Mouse (Mus musculus) hindbrain, embryonic 16.5 days (tissue): ENCODE data around the gene 4931440F15Rik. TPM values are rescaled to one million over a fixed set of nuclear protein-coding genes. Genes with fewer than 3 reads are reported as not detected.
A peak's percentile ranks its signal among the peaks of the same experiment; 100 is the strongest.
"Not testable (repeated sequence)": the region's sequence is repeated elsewhere in the genome, so short reads cannot be mapped to it uniquely, and the experiment has no call there.

Experiments used
- ATAC-seq: fragments of 200-750 bp; cut with Nextera tagmentation; 2 replicates; pipeline ENCODE4 v1.8.0; 2017; ENCODE audit warnings: moderate TSS enrichment, moderate library complexity
- H3K27ac ChIP-seq: fragments of 300-500 bp; sonication (generic); 2 replicates; pipeline ENCODE4 v1.5.1; 2014; ENCODE audit warnings: low read depth, mild to moderate bottlenecking, control low read depth, low read length, moderate library complexity
- H3K27me3 ChIP-seq: fragments of 300-500 bp; sonication (generic); replicated peaks from 2 replicates; pipeline ENCODE4 v1.6.1; 2014; ENCODE audit warnings: low read length; ENCODE audit not compliant: control insufficient read depth, insufficient read depth
- H3K36me3 ChIP-seq: fragments of 300-500 bp; sonication (generic); 2 replicates; pipeline ENCODE4 v1.6.1; 2014; ENCODE audit warnings: mild to moderate bottlenecking, low read length, moderate library complexity, mixed read lengths; ENCODE audit not compliant: control insufficient read depth, insufficient read depth
- H3K4me1 ChIP-seq: fragments of 300-500 bp; sonication (generic); 2 replicates; pipeline ENCODE4 v1.6.1; 2014; ENCODE audit warnings: low read depth, low read length; ENCODE audit not compliant: control insufficient read depth, insufficient read depth
- H3K4me2 ChIP-seq: fragments of 300-500 bp; sonication (generic); 2 replicates; pipeline ENCODE4 v1.6.1; 2014; ENCODE audit warnings: mild to moderate bottlenecking, low read length, control low read depth, moderate library complexity
- H3K4me3 ChIP-seq: fragments of 300-500 bp; sonication (generic); 2 replicates; pipeline ENCODE4 v1.5.1; 2014; ENCODE audit warnings: mild to moderate bottlenecking, low read length, control low read depth, moderate library complexity
- H3K9ac ChIP-seq: fragments of 300-500 bp; sonication (generic); 2 replicates; pipeline ENCODE4 v1.6.1; 2014; ENCODE audit warnings: low read depth, mild to moderate bottlenecking, control low read depth, low read length, moderate library complexity
- H3K9me3 ChIP-seq: fragments of 300-500 bp; sonication (generic); 2 replicates; pipeline ENCODE4 v1.6.1; 2014; ENCODE audit warnings: mild to moderate bottlenecking, low read length, moderate library complexity; ENCODE audit not compliant: control insufficient read depth
- WGBS: fragments of 180-500 bp; shearing (Covaris S2); extraction: QIAGEN DNeasy Blood & Tissue Kit; methylation state at CpG from one replicate; pipeline ENCODE4 v1.1.7; 2014; 5-methylcytosine and 5-hydroxymethylcytosine counted together
- polyA plus RNA-seq: library from polyadenylated mRNA; unstranded; fragments of >200 nt; fragmentation: Nextera tagmentation; extraction: Ambion mirVana; gene quantifications from 2 replicates; pipeline ENCODE4 v1.2.1, GENCODE M21; 2015

4931440F15Rik gene
- 0.83 and 0.85 TPM in 2 replicates for polyA plus RNA-seq

DNA sequence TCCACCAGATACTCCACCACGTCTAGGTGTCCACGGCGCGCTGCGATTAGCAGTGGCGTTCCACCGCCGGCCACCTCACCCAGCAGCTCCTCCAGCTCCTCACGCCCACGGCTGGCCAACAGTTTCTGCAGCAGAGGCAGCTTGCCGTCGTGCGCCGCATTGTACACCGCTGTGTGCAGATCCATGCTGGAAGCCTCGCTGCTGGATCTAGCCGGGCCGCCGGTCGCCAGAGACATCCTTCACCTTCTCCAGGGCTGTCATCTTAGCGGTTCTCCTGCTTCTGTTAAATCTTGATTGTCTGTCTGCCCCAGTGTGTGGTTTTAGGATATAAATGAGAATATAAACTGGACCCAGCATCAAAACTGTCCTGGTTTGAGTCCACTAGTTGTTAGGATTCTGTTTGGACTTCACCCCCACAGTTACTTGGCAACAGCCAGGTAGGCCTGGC is at the start of gene 4931440F15Rik:
TSS of gene 4931440F15Rik (minus strand) at position 398 of the 448 bp plus-strand sequence.
- H3K9ac ChIP-seq, H3K27me3 ChIP-seq, H3K4me3 ChIP-seq, H3K36me3 ChIP-seq, H3K9me3 ChIP-seq, H3K4me1 ChIP-seq, H3K27ac ChIP-seq: not testable (repeated sequence)
- H3K4me2 ChIP-seq = peak within 1 kb of the TSS; percentile 27
- ATAC-seq = peak; percentile 54; the same call in 1 of the 2 replicates
- 42% methylated on average over 21 of the region's 21 CpGs for WGBS

DNA sequence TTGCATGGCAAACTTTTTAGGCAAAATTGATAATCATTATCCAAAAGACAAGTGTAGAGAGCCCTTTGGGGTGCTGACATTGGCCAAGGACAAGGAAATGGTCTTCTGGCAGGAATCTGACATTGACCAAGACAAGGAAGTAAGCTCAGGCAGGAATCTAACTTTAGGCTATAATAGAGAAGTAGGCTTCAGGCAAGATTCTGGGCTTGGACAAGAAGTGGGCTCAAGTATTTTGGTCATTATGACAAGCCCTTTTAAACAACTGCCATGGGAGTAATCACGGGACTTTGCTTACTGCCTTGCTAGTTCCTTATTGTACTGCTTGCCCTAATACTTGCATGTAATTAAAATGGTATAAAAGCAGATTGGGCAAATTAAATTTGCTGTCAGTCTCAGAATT is 49.3 kb upstream of the 4931440F15Rik start:
- not testable (repeated sequence) for H3K9me3 ChIP-seq, H3K4me2 ChIP-seq, H3K4me3 ChIP-seq, H3K36me3 ChIP-seq, H3K27me3 ChIP-seq, H3K4me1 ChIP-seq, H3K27ac ChIP-seq, ATAC-seq, H3K9ac ChIP-seq
- 88% methylated on average over 1 of the region's 1 CpGs for WGBS

GRCm38 (mm10) chr11:29870174-29870573 is 44.7 kb upstream of the 4931440F15Rik start:
- Histone ChIP-seq H3K9ac (no peak overlapping the region), H3K4me3 (no peak overlapping the region), H3K27me3 (no peaks in the 10 kb centered on the region), H3K27ac (no peak overlapping the region), H3K4me1 (no peaks in the 10 kb centered on the region), H3K9me3 (no peaks in the 10 kb centered on the region), H3K36me3 (no peaks in the 10 kb centered on the region), H3K4me2 (no peak overlapping the region)
- no peak for ATAC-seq
- WGBS = 92% methylated on average over 2 of the region's 2 CpGs

- Histone ChIP-seq H3K4me2 (no peak overlapping the region), H3K9ac (no peak overlapping the region), H3K27me3 (no peaks in the 10 kb centered on the region), H3K36me3 (no peaks in the 10 kb centered on the region), H3K27ac (no peak overlapping the region), H3K4me1 (no peaks in the 10 kb centered on the region; the same call in 1 of the 2 replicates), H3K4me3 (no peak overlapping the region), H3K9me3 (no peaks in the 10 kb centered on the region)
- ATAC-seq = no peak
Measured at GRCm38 (mm10) chr11:29864269-29864668, 38.8 kb upstream of the 4931440F15Rik start.

- no peaks in the 10 kb centered on the region for H3K36me3 ChIP-seq
- no peak overlapping the region for H3K27ac ChIP-seq
- H3K27me3 ChIP-seq = no peaks in the 10 kb centered on the region
- no peaks in the 10 kb centered on the region; the same call in 1 of the 2 replicates for H3K4me1 ChIP-seq
- no peak overlapping the region for H3K4me2 ChIP-seq
- no peak overlapping the region for H3K9ac ChIP-seq
- ATAC-seq = peak; percentile 76
- WGBS = 46% methylated on average over 2 of the region's 2 CpGs
- H3K9me3 ChIP-seq = no peaks in the 10 kb centered on the region
- no peak overlapping the region for H3K4me3 ChIP-seq
Measured at GRCm38 (mm10) chr11:29861750-29862397, 36.4 kb upstream of the 4931440F15Rik start.

DNA sequence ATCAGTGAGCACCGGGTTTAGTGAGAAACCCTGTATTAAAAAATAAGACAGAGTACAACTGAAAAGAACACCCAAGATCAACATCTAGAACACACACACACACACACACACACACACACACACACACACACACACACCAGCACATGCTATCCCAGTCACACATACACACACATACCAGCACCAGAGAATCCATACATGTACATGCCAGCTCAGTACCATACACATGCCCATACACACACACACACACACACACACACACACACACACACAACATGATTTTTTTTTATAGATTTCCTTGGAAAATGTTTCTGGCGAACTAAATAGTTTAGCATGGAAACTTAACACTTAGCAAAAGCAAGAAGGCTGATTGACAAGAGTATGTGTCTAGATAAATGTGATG is 35.6 kb upstream of the 4931440F15Rik start:
- H3K4me2 ChIP-seq = no peak overlapping the region
- no peak for ATAC-seq
- 68% methylated on average over 2 of the region's 2 CpGs for WGBS
- no peak overlapping the region for H3K4me3 ChIP-seq
- H3K9ac ChIP-seq = no peak overlapping the region
- no peaks in the 10 kb centered on the region for H3K36me3 ChIP-seq
- no peak overlapping the region for H3K27ac ChIP-seq
- H3K4me1 ChIP-seq = no peaks in the 10 kb centered on the region; the same call in 1 of the 2 replicates
- no peaks in the 10 kb centered on the region for H3K27me3 ChIP-seq
- no peaks in the 10 kb centered on the region for H3K9me3 ChIP-seq

- ATAC-seq = no peak
- Histone ChIP-seq H3K9ac (no peak overlapping the region), H3K4me3 (no peak overlapping the region), H3K27me3 (no peaks in the 10 kb centered on the region), H3K9me3 (no peaks in the 10 kb centered on the region), H3K4me2 (no peak overlapping the region), H3K27ac (no peak overlapping the region), H3K4me1 (no peaks in the 10 kb centered on the region), H3K36me3 (no peaks in the 10 kb centered on the region)
- WGBS = 93% methylated on average over 3 of the region's 3 CpGs
Measured at GRCm38 (mm10) chr11:29840606-29841227, 15.2 kb upstream of the 4931440F15Rik start.

GRCm38 (mm10) chr11:29839781-29840180 is 14.3 kb upstream of the 4931440F15Rik start:
- H3K4me3 ChIP-seq = no peak overlapping the region
- H3K27me3 ChIP-seq = no peaks in the 10 kb centered on the region
- no peaks in the 10 kb centered on the region for H3K9me3 ChIP-seq
- 54% methylated on average over 3 of the region's 3 CpGs for WGBS
- H3K9ac ChIP-seq = no peak overlapping the region
- no peak for ATAC-seq
- no peak overlapping the region for H3K4me2 ChIP-seq
- H3K4me1 ChIP-seq = no peaks in the 10 kb centered on the region
- no peaks in the 10 kb centered on the region for H3K36me3 ChIP-seq
- no peak overlapping the region for H3K27ac ChIP-seq

DNA sequence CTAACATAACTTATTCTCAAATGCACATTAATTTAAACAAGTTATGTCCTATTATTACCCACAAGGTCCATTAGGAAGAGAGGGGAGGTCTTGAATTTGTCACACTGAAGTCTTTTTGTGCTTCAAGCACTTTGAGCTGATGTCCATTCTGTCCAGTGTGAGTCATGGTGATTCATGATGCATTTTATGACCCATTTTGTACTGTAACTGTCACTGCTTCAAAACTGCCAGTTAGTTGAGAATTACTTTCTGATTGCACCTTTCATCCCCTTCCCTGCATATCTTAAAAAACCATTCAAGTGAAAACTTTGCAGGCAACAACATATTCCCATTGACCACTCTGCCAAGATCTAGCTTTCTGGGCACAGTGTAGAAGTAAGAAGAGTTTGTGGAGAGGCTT is 11.6 kb upstream of the 4931440F15Rik start:
- Histone ChIP-seq H3K36me3 (no peaks in the 10 kb centered on the region), H3K27ac (no peak overlapping the region), H3K27me3 (no peaks in the 10 kb centered on the region), H3K4me3 (no peak overlapping the region), H3K9ac (no peak overlapping the region), H3K4me2 (no peak overlapping the region), H3K4me1 (no peaks in the 10 kb centered on the region), H3K9me3 (no peaks in the 10 kb centered on the region)
- ATAC-seq = no peak
